Mouse (Mus musculus) spleen, adult 2 months (tissue): ENCODE data around the gene Wdr13. TPM values are rescaled to one million over a fixed set of nuclear protein-coding genes. Genes with fewer than 3 reads are reported as not detected.

Source experiments
- DNase-seq, 2 experiments: peaks; one replicate each; pipeline versions ENCODE4 v3.0.0 to v3.0.0-alpha.2; 2012 to 2021; ENCODE audit warnings: low spot score in 2 of 2, low read depth in 1 of 2
- H3K27ac ChIP-seq: fragments of 200-500 bp; 2 replicates; pipeline ENCODE4 v1.5.1; 2012; ENCODE audit warnings: low read length, inconsistent platforms; ENCODE audit not compliant: insufficient read depth
- H3K27me3 ChIP-seq: fragments of 200-500 bp; 2 replicates; pipeline ENCODE4 v1.6.1; 2012; ENCODE audit warnings: mild to moderate bottlenecking, moderate library complexity, low read length, inconsistent platforms; ENCODE audit not compliant: control insufficient read depth, insufficient read depth
- H3K36me3 ChIP-seq: fragments of 200-500 bp; 2 replicates; pipeline ENCODE4 v1.6.1; 2012; ENCODE audit warnings: mild to moderate bottlenecking, low read length, inconsistent platforms; ENCODE audit not compliant: control insufficient read depth, insufficient read depth
- H3K4me1 ChIP-seq: fragments of 200-500 bp; 2 replicates; pipeline ENCODE4 v1.6.1; 2011; ENCODE audit warnings: inconsistent platforms; ENCODE audit not compliant: control insufficient read depth, insufficient read depth, insufficient read length
- H3K4me3 ChIP-seq: fragments of 200-500 bp; 2 replicates; pipeline ENCODE4 v1.5.1; 2011; ENCODE audit warnings: mild to moderate bottlenecking, inconsistent platforms; ENCODE audit not compliant: insufficient read depth, insufficient read length; ENCODE audit errors: extremely low read depth
- CTCF ChIP-seq: fragments of 200-500 bp; IDR thresholded peaks from 2 replicates; pipeline ENCODE4 v1.5.1; 2011; ENCODE audit warnings: mild to moderate bottlenecking, inconsistent platforms; ENCODE audit not compliant: insufficient read depth, insufficient read length, insufficient replicate concordance; ENCODE audit errors: extremely low read depth
- POLR2A ChIP-seq: fragments of 200-500 bp; IDR thresholded peaks from 2 replicates; pipeline ENCODE4 v1.6.1; 2011; ENCODE audit warnings: low read depth, low read length, inconsistent platforms
- WGBS: fragments of 180-500 bp; shearing (Covaris S2); methylation state at CpG from one replicate; pipeline ENCODE4 v1.1.7; 2018; 5-methylcytosine and 5-hydroxymethylcytosine counted together
- polyA plus RNA-seq: library from polyadenylated mRNA; depleted of rRNA; stranded (reverse); fragments of >200 nt; gene quantifications from 2 replicates; pipeline ENCODE4 v1.2.3, GENCODE M21; 2012

Wdr13 gene
- polyA plus RNA-seq, 1 experiment = 64.1 TPM

DNA sequence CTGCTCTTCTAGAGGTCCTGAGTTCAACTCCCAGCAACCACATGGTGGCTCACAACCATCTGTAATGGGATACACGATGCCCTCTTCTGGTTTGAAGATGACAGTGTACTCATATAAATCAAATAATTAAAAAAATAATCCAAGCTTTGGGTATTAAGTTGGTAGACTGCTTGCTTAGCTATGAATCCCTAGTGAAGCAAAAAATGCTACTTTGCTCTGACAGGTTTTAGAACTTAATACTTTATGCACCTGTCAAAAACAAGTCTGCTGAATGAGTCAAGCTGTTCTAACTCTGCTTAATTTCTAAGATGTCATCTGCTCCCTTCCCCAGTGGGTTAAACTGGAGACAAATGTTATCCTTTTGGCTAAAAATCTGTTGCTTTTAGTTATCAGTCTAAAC lies 6.8 kb upstream of the Wdr13 start:
- no peak for DNase-seq
- H3K4me3 ChIP-seq = no peak overlapping the region
- H3K27ac ChIP-seq = no peak overlapping the region
- H3K36me3 ChIP-seq = peaks cover 17% of the 10 kb centered on the region
- 45% methylated on average over 1 of the region's 1 CpGs for WGBS
- no peaks in the 10 kb centered on the region for H3K27me3 ChIP-seq
- peaks cover 2% of the 10 kb centered on the region; the same call in 1 of the 2 replicates for H3K4me1 ChIP-seq
- TF ChIP-seq CTCF (no peak), POLR2A (no peak)

DNA sequence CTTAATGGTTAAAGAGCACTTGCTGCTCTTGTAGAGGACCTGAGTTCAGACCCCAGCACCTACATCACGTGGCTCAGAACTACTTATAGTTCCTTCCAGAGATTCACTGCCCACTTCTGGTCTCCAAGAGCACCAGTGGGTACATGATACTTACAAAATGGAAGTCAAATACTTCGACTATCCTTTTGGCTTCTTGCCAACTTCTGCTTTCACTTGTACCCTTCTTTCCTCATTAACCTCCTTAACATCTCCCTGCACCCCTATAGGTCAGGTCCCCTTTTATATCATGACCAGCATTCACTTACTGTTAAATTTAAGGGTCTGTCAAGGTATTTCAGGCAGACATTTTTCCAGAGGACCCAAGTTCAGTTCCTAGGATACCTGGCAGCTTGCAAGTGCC lies 3.2 kb upstream of the Wdr13 start:
- no peak overlapping the region for H3K4me3 ChIP-seq
- H3K27me3 ChIP-seq = no peaks in the 10 kb centered on the region
- DNase-seq = no peak
- H3K4me1 ChIP-seq = peaks cover 4% of the 10 kb centered on the region; the same call in 1 of the 2 replicates
- 27% methylated on average over 2 of the region's 2 CpGs for WGBS
- TF ChIP-seq CTCF (no peak), POLR2A (no peak)
- no peak overlapping the region for H3K27ac ChIP-seq
- H3K36me3 ChIP-seq = peaks cover 5% of the 10 kb centered on the region; the same call in 1 of the 2 replicates

DNA sequence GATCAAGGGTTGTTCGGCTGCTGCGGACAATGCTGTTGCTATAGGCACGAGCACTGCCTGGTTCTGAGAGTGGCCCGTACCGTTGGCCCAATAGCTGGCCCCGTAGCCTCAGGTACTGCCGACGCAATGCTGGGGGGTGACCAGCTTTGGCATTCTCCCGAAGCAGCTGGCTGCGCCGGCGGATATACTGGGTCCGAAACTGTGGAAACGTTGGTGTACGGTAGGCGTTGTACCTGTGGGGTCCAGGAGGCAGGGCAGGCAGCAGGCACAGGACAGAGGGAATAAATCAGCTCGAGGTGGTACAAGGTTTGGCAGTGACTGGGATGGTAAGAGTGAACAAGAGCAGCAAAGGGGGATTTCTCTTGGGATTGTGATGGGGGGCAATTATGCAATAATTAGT lies 1.3 kb downstream of the Wdr13 start:
- Histone ChIP-seq H3K4me1 (peaks cover 4% of the 10 kb centered on the region; the same call in 1 of the 2 replicates), H3K27ac (peak overlapping the region; percentile 45), H3K4me3 (no peak overlapping the region; the same call in 1 of the 2 replicates), H3K27me3 (no peaks in the 10 kb centered on the region), H3K36me3 (peaks cover 4% of the 10 kb centered on the region)
- no peak for DNase-seq
- no peak for TF ChIP-seq CTCF
- 88% methylated on average over 17 of the region's 17 CpGs for WGBS

DNA sequence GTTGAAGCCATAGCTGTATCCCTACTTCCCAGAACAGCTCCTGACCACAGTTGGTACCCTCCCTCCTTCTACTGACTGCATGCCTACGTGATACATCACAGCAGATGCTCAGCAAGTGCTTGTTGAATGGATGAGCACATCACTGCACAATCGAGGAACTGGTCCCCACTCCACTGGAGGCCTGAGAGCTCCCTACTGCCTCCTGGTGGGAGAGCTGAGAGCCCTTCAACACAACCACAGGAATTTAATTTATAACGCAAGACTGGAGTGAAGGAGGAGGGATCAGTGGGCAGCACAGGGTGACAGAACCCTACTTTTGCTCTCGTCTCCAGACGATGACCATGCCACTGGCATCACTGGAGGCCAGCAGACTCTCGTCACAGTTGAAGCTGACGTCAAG lies 7.5 kb downstream of the Wdr13 start:
- TF ChIP-seq CTCF (no peak), POLR2A (no peak)
- H3K4me3 ChIP-seq = no peak overlapping the region
- no peak overlapping the region for H3K27ac ChIP-seq
- no peaks in the 10 kb centered on the region for H3K4me1 ChIP-seq
- peaks cover 9% of the 10 kb centered on the region for H3K36me3 ChIP-seq
- no peaks in the 10 kb centered on the region for H3K27me3 ChIP-seq
- WGBS = 85% methylated on average over 7 of the region's 7 CpGs
- no peak for DNase-seq

DNA sequence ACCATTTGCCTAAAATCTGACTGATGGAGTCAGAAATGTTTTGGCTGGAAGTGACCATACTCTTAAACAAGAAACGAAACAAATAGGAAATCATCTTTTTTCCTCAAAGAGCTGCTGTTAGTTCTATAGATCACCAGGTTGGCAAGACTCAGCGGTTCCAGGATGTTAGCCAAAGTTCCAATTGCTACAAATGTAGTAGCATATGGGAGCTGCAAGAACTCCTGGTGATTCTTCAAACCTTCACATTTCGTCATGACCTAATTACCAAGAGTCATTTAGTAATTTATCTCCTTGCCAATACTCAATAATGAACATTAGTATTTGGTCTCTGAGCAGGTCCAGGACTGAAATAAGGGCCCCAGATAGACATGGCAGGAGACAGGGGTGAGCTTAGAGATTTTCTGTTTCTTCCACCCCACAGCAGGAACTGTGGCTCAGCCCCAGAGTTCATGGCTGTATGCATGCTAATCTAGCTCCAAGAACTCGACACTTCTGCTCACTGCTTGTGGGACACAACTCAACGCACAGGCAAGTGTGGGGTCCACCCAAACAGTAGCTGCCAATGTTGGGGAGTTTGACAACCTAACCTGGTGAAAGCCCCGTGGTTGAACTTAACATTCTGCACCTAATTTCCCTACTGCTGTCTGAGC lies 8.7 kb downstream of the Wdr13 start:
- no peak overlapping the region for H3K27ac ChIP-seq
- WGBS = 81% methylated on average over 6 of the region's 6 CpGs
- H3K4me3 ChIP-seq = no peak overlapping the region
- no peaks in the 10 kb centered on the region for H3K27me3 ChIP-seq
- no peak for DNase-seq
- peaks cover 7% of the 10 kb centered on the region for H3K36me3 ChIP-seq
- TF ChIP-seq POLR2A (no peak), CTCF (no peak)
- no peaks in the 10 kb centered on the region for H3K4me1 ChIP-seq

DNA sequence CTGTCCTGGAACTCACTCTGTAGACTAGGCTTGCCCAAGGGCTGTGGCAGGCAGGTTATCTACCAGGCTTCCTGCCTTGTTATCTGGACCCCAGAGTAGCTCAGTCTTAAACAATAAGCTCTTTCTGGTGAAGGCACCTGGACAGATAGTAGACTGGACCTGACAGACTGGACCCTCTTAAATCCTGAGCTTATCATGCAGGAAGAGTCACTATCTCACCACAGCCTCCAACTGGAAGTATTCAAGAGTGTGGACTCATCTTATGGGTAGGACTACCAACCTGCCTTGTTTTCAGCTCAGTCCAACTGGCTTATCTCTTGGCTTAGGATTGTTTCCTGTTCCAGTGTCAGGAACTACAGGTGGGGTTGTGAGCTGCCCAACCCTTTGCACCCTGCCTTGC lies 15.4 kb downstream of the Wdr13 start:
- TF ChIP-seq POLR2A (no peak), CTCF (no peak)
- no peaks in the 10 kb centered on the region for H3K36me3 ChIP-seq

DNA sequence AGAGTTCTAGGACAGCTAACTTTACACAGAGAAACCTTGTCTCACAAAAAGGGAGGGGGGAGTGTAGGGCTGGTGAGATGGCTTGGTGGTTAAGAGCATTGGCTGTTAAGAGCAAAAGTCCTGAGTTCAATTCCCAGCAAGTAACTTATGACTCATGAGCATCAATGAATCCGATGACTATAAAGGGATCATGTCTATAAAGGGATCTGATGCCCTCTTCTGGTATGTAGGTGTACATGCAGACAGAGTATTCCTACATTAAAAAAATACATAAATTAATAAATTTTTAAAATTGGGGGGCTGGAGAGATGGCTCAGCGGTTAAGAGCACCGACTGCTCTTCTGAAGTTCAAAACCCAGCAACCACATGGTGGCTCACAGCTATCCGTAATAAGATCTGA lies 17.4 kb downstream of the Wdr13 start:
- Histone ChIP-seq H3K27me3 (no peaks in the 10 kb centered on the region), H3K27ac (no peak overlapping the region), H3K4me1 (no peaks in the 10 kb centered on the region), H3K4me3 (no peak overlapping the region), H3K36me3 (no peaks in the 10 kb centered on the region)
- no peak for DNase-seq
- WGBS = 55% methylated on average over 4 of the region's 4 CpGs
- TF ChIP-seq POLR2A (no peak), CTCF (no peak)

More for the DNA sequence above, 15.4 kb downstream of the Wdr13 start:
- no peak for DNase-seq
- Histone ChIP-seq H3K27me3 (no peaks in the 10 kb centered on the region), H3K4me1 (no peaks in the 10 kb centered on the region), H3K27ac (no peak overlapping the region), H3K4me3 (no peak overlapping the region)

DNA sequence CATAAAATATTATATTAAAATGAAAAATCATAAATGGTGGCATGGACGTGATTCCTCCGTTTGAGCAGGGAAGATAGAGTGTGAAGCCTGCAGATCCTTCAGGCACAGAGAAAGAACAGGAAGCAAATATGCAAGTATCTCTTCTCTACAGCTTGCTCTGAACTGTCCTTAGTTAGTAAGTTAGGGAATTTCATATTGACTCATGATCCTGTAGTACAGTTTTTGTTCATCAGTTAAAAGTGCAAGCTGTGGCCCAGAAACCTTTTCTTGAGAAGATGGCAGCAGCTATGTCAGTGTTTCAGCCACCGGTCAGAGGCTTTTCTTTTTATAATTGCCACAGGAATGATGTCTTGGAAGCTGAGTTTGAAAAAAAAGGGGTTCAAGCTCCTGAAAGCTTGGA lies 27.7 kb downstream of the Wdr13 start:
- WGBS = 85% methylated on average over 3 of the region's 3 CpGs
- no peak for DNase-seq
- Histone ChIP-seq H3K4me1 (no peaks in the 10 kb centered on the region), H3K27ac (no peak overlapping the region), H3K27me3 (no peaks in the 10 kb centered on the region), H3K36me3 (no peaks in the 10 kb centered on the region), H3K4me3 (no peak overlapping the region)
- TF ChIP-seq POLR2A = no peak
- TF ChIP-seq CTCF = no peak
